Mouse (Mus musculus) cortical plate, adult 2 months (tissue): ENCODE measurements around the gene Mcemp1.

Source experiments
- CTCF ChIP-seq: fragments of 200-500 bp; IDR thresholded peaks from 2 replicates; pipeline ENCODE4 v1.5.1; 2011; ENCODE audit warnings: mild to moderate bottlenecking, control low read depth, low read length; ENCODE audit not compliant: insufficient read depth; ENCODE audit errors: extremely low read depth
- POLR2A ChIP-seq: fragments of 200-500 bp; IDR thresholded peaks from 2 replicates; pipeline ENCODE4 v1.6.1; 2011; ENCODE audit warnings: mild to moderate bottlenecking, low read length, control low read depth; ENCODE audit not compliant: insufficient read depth; ENCODE audit errors: extremely low read depth

DNA sequence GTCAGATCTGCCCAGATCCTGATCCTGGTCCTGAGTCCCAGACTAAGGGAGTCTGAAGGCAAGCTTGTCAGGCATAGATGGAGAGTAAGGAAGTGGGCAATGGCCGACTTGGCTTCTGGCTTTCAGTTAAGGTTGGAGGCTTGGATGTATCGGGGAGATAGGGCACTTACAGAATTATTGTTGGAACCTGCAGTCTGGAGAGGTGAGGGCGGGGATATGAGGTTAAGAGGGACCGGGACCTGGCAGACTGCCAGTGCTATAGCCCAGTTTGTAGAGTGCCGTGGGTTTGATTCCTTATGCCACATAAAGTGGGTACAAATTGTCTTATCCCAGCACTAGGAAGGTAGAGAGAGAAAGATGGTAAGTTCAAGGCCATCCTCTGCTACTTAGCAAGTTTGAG is 14.1 kb downstream of the Mcemp1 start:
- TF ChIP-seq CTCF, result no peak
- TF ChIP-seq POLR2A, result no peak
